Mouse (Mus musculus): ENCODE measurements around the gene Cnn2.

Gene Cnn2

GRCm38 (mm10) chr10:79969124-79969568 lies 19.2 kb upstream of the Cnn2 start:
- DNase-seq (ENCODE audit: low spot score in 2 of 2), result no peak

DNA sequence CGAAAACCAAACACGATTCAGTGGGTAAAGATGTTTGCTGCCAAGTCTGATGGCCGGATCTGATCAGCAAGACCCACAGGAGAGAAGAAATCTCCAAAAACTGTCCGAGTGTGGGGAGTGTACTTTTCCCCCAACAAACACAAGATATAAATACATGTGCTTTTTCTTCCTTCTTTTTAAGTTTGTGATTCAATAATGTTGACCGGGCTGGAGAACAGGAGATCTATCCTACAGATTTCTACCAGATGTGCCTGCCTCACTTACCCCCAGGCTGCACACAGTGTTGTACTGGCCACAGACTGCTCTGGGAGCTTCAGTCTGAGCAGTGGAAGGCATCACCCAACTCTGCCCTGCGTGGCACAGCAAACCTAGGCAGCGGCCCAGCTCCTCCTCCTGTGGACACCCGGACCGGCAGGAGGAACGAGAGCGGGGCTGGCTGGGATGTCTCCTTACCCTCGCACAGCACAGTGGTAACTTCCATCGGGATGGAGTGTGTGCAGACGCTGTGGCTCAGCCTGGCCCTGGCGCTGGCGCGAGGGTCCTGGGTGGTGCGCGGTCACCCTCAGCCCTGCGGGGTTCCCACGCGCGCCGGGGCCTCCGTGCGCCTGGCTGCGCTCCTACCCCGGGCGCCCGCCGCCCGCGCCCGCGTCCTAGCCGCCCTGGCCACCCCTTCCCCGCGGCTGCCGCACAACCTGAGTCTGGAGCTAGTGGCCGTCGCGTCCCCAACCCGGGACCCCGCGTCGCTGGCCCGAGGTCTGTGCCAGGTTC lies 17.8 kb upstream of the Cnn2 start, which contains the start of gene Grin3b:
Grin3b (plus strand) TSS at position 301 of the 768 bp plus-strand sequence.
- no peak for DNase-seq (ENCODE audit: low spot score in 2 of 2)

- no peak for DNase-seq (ENCODE audit: low spot score in 2 of 2)
Observed at GRCm38 (mm10) chr10:79971183-79971497, 17.2 kb upstream of the Cnn2 start.

DNA sequence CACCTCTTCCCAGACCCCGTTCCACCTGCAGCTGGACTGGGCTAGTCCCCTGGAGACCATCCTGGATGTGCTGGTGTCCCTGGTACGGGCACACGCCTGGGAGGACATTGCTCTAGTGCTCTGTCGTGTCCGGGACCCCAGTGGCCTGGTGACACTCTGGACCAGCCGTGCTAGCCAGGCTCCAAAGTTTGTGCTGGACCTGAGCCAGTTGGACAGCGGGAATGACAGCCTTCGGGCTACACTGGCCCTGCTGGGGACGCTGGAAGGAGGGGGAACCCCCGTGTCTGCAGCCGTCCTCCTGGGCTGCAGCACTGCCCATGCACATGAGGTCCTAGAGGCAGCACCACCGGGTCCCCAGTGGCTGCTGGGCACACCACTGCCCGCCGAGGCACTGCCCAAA lies 15.6 kb upstream of the Cnn2 start:
- DNase-seq (ENCODE audit: low spot score in 2 of 2), result no peak

DNA sequence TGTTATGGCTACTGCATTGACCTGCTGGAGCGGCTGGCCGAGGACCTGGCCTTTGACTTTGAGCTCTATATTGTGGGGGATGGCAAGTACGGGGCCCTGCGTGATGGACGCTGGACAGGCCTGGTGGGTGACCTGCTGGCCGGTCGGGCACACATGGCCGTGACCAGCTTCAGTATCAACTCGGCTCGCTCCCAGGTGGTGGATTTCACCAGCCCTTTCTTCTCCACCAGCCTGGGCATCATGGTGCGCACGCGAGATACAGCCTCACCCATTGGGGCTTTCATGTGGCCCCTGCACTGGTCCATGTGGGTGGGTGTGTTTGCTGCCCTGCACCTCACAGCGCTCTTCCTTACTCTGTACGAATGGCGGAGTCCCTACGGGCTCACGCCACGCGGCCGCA lies 14.3 kb upstream of the Cnn2 start:
- DNase-seq (ENCODE audit: low spot score in 2 of 2), result no peak

DNA sequence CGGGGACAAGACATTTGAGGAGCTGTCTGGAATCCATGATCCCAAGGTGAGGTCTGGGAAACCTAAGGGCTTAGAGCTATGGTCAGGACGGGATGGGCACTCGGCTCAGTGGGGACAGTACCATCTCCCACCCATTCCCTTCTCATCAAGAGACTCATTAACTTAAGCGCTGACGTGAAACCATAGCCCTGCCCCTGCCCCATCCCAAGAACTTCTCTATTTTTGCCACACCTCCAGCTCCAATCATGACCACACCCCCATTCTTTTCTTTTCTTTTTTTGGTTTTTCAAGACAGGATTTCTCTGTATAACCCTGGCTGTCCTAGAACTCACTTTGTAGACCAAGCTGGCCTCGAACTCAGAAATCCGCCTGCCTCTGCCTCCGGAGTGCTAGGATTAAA lies 13.7 kb upstream of the Cnn2 start:
- DNase-seq (ENCODE audit: low spot score in 2 of 2), result no peak

- no peak for DNase-seq (ENCODE audit: low spot score in 2 of 2)
Observed at GRCm38 (mm10) chr10:79976071-79976721, 12.2 kb upstream of the Cnn2 start.

DNA sequence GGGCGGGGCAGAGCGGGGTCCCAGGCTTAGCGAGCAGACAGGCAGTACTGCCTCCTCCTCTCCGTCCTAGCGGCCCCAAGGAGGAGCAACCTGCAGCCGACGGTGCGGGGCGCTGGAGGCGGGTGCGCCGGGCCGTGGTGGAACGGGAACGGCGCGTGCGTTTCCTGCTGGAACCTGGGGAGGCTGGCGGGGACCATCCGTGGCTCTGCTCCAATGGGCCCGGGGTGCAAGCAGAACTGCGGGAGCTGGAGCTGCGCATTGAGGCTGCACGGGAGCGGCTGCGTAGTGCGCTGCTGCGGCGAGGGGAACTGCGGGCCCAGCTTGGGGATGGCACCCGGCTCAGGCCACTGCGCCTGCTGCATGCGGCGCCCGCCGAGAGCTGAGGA lies 11.7 kb upstream of the Cnn2 start:
- DNase-seq (ENCODE audit: low spot score in 2 of 2), result no peak

DNA sequence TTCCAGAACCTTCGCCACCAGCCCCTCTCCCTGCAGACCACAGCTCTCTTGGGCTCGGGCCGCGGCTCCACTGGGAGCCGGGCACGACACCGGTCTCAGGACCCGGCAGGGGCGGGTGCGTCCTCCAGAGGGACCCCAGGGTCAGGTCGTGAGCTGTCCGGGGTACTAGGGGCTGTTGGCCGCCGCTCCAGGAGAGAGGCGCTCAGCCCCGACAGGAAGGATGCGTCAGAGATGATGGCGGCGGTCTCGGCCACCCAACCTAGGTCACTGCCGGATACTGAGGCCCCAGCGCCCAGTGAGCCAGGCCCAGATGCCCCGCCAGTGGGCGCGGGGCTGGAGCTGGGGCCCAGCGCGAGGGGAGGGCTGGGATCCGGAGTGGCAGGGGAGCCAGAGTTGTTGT lies 11.1 kb upstream of the Cnn2 start:
- DNase-seq (ENCODE audit: low spot score in 2 of 2), result no peak

GRCm38 (mm10) chr10:79978061-79978460 lies 10.3 kb upstream of the Cnn2 start:
- no peak for DNase-seq (ENCODE audit: low spot score in 2 of 2)

- no peak for DNase-seq (ENCODE audit: low spot score in 2 of 2)
Observed at GRCm38 (mm10) chr10:79979401-79980155, 8.8 kb upstream of the Cnn2 start.

DNA sequence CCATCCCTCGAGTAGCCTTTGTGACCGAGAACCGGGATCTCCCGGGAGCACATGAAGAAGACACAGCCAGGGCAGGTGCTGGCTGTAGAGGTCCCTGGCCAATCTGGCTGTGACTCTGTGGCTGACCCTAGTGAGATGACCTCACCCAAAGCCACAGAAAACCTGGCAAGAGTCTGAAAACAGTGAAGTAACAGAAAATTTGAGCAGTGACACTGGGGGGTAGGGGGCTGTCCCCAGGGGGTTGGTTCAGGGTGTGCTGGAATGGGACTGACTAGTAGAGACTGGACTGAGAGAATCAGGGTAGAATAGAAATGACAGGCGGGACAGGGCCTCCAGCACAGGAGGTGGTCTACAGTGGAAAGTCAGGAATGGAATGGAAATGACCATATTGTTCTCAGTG lies 5.2 kb upstream of the Cnn2 start:
- no peak for DNase-seq (ENCODE audit: low spot score in 2 of 2)

GRCm38 (mm10) chr10:79983670-79984069 lies 4.7 kb upstream of the Cnn2 start:
- DNase-seq (ENCODE audit: low spot score in 2 of 2), result peak; percentile 49 to 55

- peak; percentile 86 to 88 for DNase-seq (ENCODE audit: low spot score in 2 of 2)
Observed at GRCm38 (mm10) chr10:79984195-79984816, 4.1 kb upstream of the Cnn2 start, which contains the start of gene Tmem259. Gene Tmem259, minus strand, starts transcription at chr10:79984330.

DNA sequence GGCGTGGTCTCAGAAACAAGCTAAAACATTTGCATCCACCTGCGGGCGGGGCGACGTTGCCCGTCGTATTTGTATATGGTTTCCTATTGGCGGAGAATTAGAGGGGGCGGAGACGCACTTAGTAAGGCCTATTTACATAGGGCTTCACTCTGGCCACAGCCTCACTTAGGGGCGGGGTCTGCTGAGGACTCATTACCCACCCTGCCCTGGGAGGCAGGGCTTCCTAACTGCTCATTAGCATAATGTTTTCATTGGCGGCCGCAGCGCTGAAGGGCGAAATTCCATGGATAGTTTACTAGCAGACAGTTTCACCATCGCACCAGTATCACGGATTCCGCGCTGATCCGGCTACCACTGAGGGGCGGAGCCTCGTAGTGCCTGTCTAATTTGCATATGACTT lies 3.5 kb upstream of the Cnn2 start:
- peak; percentile 95 to 98 for DNase-seq (ENCODE audit: low spot score in 2 of 2)

GRCm38 (mm10) chr10:79985334-79986231 lies 2.8 kb upstream of the Cnn2 start:
- peak; percentile 72 to 78 for DNase-seq (ENCODE audit: low spot score in 2 of 2)

- no peak for DNase-seq (ENCODE audit: low spot score in 2 of 2)
Observed at GRCm38 (mm10) chr10:79986232-79986878, 2.0 kb upstream of the Cnn2 start.

- DNase-seq (ENCODE audit: low spot score in 2 of 2), result peak; percentile 75 to 83
Observed at GRCm38 (mm10) chr10:79986963-79987362, 1.4 kb upstream of the Cnn2 start.

GRCm38 (mm10) chr10:79987771-79988505 lies 446 bp upstream of the Cnn2 start:
- DNase-seq (ENCODE audit: low spot score in 2 of 2), result no peak

GRCm38 (mm10) chr10:79989272-79989786 lies 945 bp downstream of the Cnn2 start:
- DNase-seq (ENCODE audit: low spot score in 2 of 2), result no peak

Measured in frontal cortex, postnatal 36 days (tissue).